Mouse (Mus musculus) adrenal gland, postnatal 10 days (tissue): Measurements from ENCODE around the gene Pelp1. TPM values are rescaled to one million over a fixed set of nuclear protein-coding genes. Genes with fewer than 3 reads are reported as not detected.

Experiments used
- DNase-seq: peaks from one replicate; pipeline ENCODE4 v3.0.0; 2021; ENCODE audit warnings: mixed read lengths
- long read RNA-seq, 2 experiments: library from polyadenylated mRNA; stranded (forward); transcript quantifications; one replicate each; pipeline ENCODE4 v2.0.0; 2021
- total RNA-seq, 2 experiments: library from RNA; stranded (reverse); gene quantifications; 2 replicates each; pipeline ENCODE4 v1.2.3; 2021

Gene Pelp1
- total RNA-seq: 10 to 100 TPM; 23.2 to 24.6 TPM
- long read RNA-seq, experiment 1, partial matches to known transcripts: 7 of 9 reads
- long read RNA-seq, experiment 1, other reads (novel, unspliced or antisense): 0 of 9 reads
- long read RNA-seq, experiment 2, transcript Pelp1-201 (17 exons, 3,435 nt): major isoform, 8 of 17 reads
- long read RNA-seq, experiment 2, partial matches to known transcripts: 8 of 17 reads
- long read RNA-seq, experiment 2, other reads (novel, unspliced or antisense): 1 of 17 reads

DNA sequence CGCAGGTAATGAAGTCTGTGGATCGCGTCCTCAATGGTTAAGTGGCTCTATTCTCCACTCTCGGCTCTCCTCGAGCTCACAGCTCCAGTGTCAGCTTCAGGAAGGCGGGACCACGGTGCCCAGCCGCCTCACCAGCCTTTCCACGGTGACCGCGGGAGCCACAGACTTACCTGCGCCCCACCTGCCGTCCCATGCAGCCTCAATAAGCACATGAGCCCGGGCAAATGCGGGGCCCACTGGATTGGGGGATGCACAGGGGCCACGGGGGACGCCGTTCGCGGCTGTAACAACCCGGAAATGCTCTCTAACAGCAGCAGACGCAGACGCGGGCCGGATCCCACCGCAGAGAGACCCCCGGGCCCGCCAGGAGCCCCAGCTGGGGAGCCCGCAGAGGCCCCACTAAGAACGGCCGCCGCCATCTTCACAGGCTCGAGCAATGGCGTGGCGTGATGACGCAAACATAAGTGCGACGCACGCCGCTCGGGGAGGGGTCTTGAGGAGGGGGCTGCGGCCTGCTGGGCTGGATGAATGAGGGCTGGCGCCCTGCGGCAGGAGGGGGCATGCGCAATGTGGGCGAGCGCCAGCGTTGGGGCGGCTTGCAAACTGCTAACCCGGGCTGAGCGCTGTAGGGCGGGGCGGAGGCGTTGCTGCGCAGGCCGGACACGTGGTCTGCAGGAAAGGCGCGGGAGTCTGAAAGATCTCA is at the start of gene Pelp1:
Gene Pelp1, minus strand, starts transcription at position 438 of the 703 bp plus-strand sequence.
- DNase-seq: peak; percentile 91

GRCm38 (mm10) chr11:70458688-70459600 is 49.1 kb upstream of the Pelp1 start, which contains the start of gene Zmynd15:
Gene Zmynd15 (plus strand): TSS chr11:70459433.
- no peak for DNase-seq

DNA sequence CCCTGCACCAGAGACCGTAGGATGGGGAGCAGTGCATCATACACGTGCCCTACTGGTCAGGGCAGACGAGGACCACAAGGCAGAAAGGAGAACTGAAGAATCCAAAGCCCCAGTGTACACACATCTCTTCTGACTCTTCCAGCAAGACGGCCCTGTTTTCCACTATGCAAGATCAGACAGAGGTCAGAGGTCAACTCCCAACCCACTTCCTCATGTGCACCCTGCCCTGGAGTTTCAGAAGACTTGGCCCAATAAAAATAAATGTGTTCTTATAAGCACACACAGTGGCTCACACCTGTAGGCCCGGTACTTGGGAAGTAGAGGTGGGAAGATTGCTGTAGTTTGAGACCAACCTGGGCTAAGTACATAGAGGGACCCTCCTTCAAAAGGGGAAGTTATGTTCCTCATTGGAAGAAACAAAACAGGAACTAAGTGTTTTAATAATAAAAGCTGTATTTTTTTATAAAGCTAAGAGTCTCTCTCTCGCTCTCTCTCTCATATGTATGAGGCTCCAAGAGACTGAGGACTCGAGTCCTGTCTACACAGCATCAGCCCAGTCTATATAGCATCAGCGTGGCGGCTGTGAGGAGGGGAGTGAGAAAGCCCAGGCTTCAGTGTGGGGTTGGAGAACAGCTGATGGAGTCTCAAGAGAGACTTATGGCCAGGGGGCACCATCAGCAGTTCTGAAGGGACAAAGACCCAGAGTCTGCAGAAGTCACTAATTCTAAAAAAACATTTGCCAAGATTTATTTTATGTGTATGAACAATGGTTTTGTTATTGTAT is 43.6 kb upstream of the Pelp1 start:
- DNase-seq: no peak

GRCm38 (mm10) chr11:70451797-70452498 is 42.1 kb upstream of the Pelp1 start, which contains the start of gene Med11:
Gene Med11 (plus strand): TSS chr11:70451919.
- DNase-seq: peak; percentile 96

DNA sequence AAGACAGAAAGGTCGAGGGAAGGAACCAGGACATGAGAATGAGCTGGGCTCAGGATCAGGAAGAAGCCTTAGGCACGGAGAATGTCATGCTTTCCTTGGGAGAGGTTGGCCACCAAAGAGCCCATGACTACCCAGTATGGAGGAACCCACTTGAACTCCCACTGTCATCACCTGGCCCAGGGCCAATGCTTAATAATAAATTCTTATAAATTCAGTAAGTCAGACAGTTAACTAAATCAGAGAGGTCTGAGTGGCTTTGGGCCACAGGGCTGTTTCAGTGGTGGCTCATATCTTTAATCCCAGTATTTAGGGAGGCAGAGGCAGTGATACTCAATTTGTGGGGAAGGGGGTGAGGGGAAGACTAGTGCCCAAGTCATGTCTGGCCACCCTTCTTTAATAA is 41.1 kb upstream of the Pelp1 start:
- DNase-seq: no peak

DNA sequence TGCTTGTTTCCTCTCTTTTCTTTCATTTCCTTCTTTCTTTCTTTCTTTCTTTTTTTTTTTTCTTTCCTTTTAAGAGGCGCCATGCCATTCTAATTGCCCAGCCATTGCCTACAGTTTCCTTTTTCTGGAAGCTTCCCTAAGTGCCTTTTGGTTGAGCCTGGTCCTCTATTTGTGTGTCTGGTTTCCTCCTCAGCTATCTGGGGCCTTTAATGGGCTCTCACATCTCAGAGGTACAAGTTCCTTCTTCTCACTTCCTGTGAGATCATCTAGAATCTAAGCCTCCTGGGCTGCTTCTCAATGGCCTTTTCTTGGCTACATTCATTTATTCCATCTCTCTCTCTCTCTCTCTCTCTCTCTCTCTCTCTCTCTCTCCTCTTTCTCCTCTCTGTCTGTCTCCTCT is 37.5 kb upstream of the Pelp1 start:
- DNase-seq: no peak

GRCm38 (mm10) chr11:70446756-70447155 is 36.9 kb upstream of the Pelp1 start:
- DNase-seq: no peak

- DNase-seq: no peak
These were observed 34.8 kb upstream of the Pelp1 start for GRCm38 (mm10) chr11:70444667-70445066.

DNA sequence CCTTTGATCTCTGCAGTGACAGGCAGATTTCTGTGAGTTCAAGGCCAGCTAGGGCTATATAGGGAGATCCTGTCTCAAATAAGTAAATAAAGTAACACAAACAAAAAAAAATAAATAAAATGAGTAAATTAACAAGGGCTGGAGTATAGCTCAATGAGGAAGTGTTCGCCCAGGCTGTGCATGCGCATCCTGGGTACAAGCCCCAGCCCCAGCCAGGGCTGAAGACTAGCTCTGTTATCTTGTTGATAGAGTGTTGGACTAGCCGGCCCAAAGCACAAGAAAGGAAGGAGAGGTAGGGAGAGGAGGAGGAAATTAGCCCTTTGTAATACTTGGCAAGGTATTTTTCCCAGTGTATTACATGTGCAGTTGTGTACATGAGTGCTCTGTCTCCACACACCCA is 34.1 kb upstream of the Pelp1 start:
- DNase-seq: no peak

GRCm38 (mm10) chr11:70441882-70442281 is 32.1 kb upstream of the Pelp1 start:
- DNase-seq: no peak

GRCm38 (mm10) chr11:70440637-70441036 is 30.8 kb upstream of the Pelp1 start:
- DNase-seq: no peak

GRCm38 (mm10) chr11:70438728-70439374 is 29.0 kb upstream of the Pelp1 start:
- DNase-seq: no peak

GRCm38 (mm10) chr11:70437426-70437825 is 27.6 kb upstream of the Pelp1 start:
- no peak for DNase-seq

DNA sequence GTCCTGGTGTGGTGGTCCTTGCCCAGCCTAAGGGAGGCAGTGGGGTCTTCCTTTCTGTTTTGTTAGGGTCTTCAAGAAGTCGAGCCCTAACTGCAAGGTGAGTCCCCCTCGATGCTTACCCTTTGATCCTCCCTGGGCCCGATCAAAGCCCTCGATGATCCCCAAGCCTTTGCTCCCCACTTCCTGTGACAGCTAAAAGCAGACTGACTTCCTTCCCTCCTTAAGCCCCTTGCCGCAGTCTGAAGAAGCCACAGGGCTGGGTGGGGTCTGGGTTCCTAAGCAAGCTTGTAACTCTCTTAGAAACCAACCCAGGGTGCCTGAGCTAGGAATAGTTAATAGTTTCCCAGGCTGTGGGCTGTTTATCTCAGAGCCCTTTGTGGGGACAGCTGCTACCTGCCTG is 25.6 kb upstream of the Pelp1 start:
- DNase-seq: no peak

DNA sequence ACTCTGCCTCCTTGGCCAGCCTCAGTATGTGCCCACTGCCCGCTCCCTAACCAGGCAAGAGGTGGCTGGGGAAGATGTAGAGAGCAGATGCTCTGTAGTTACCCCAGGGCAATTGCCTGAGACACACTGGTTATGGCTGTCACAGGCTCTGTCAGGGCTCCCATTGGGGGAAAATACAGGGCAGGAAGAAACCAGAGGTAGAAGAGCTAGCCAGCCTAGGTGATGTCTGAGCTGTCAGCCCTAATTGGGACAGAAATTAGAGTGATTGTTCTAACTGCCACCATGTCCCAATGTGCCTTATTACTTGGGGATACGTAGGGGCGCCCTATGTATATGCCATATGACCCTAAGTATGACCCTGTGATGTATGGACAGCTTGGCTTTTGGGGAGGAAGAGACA is 24.1 kb upstream of the Pelp1 start:
- DNase-seq: no peak

DNA sequence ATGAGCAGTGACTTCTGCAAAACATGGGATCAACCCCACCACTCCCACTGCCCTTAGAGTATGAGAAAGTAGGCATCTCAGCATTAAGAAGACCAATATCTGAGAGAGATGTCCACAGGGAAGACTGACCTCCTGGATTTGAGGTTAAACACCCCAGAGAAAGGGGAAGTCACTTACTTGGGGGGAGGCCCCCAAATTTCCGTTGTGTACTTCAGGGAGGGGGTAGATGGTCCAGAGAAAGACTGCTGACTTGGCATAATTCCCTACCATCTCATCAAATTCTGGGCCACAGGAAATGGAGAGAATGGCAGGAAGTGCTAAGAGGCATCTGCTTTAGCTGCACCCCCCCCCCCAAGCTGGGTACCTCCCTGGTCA is 23.7 kb upstream of the Pelp1 start:
- DNase-seq: no peak

- DNase-seq: no peak
These were observed 23.2 kb upstream of the Pelp1 start for GRCm38 (mm10) chr11:70432895-70433568.

- peak; percentile 98 for DNase-seq
These were observed 22.4 kb upstream of the Pelp1 start, which contains the start of gene Arrb2 for GRCm38 (mm10) chr11:70432048-70432894. Gene Arrb2 (plus strand): TSS chr11:70432635.

DNA sequence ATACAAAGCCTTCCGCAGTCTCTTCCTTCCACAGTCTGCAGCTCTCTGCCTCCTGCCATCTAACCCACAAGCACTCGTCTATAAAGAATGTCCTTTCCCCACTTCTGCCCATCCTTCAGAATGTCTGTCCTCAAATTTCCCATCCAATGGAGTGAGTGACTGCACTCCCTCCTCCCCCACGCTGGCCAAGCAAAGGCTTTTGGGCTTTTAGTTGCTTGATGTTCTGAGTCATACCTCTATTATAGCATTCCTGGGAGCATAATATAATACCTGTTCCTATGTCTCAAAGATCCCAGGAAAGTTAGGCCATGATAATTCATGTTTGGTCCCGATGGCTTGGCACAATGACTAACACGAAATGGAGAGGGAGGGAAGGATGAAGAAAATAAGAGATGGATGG is 21.7 kb upstream of the Pelp1 start:
- DNase-seq: no peak
